Mouse (Mus musculus) heart, embryonic 11.5 days (tissue): ENCODE measurements around the gene Ccdc51. TPM values are rescaled to one million over a fixed set of nuclear protein-coding genes. Genes with fewer than 3 reads are reported as not detected.

ENCODE experiments used
- ATAC-seq: fragments of 200-750 bp; cut with Nextera tagmentation; replicated peaks from 2 replicates; pipeline ENCODE4 v1.8.0; 2017; ENCODE audit warnings: moderate library complexity; ENCODE audit not compliant: insufficient number of reproducible peaks, low FRiP score, low TSS enrichment
- H3K27ac ChIP-seq: fragments of 300-500 bp; sonication (generic); 2 replicates; pipeline ENCODE4 v1.5.1; 2014; ENCODE audit warnings: mild to moderate bottlenecking, low read depth, low read length
- H3K27me3 ChIP-seq: fragments of 300-500 bp; sonication (generic); 2 replicates; pipeline ENCODE4 v1.6.1; 2014; ENCODE audit warnings: mild to moderate bottlenecking, low read length, mixed read lengths; ENCODE audit not compliant: control insufficient read depth, insufficient read depth
- H3K36me3 ChIP-seq: fragments of 300-500 bp; sonication (generic); 2 replicates; pipeline ENCODE4 v1.6.1; 2014; ENCODE audit warnings: mild to moderate bottlenecking, low read length, moderate library complexity, mixed read lengths; ENCODE audit not compliant: control insufficient read depth, insufficient read depth
- H3K4me1 ChIP-seq: fragments of 300-500 bp; sonication (generic); 2 replicates; pipeline ENCODE4 v1.6.1; 2014; ENCODE audit warnings: low read length; ENCODE audit not compliant: control insufficient read depth, insufficient read depth
- H3K4me2 ChIP-seq: fragments of 300-500 bp; sonication (generic); 2 replicates; pipeline ENCODE4 v1.6.1; 2014; ENCODE audit warnings: mild to moderate bottlenecking, moderate library complexity
- H3K4me3 ChIP-seq: fragments of 300-500 bp; sonication (generic); 2 replicates; pipeline ENCODE4 v1.5.1; 2014; ENCODE audit warnings: low read depth, low read length
- H3K9ac ChIP-seq: fragments of 300-500 bp; sonication (generic); 2 replicates; pipeline ENCODE4 v1.6.1; 2014; ENCODE audit warnings: mild to moderate bottlenecking, low read depth, low read length, moderate library complexity
- H3K9me3 ChIP-seq: fragments of 300-500 bp; sonication (generic); replicated peaks from 2 replicates; pipeline ENCODE4 v1.6.1; 2016; ENCODE audit warnings: low read length; ENCODE audit not compliant: control insufficient read depth
- WGBS: fragments of 180-500 bp; shearing (Covaris S2); extraction: QIAGEN DNeasy Blood & Tissue Kit; methylation state at CpG from one replicate; pipeline ENCODE4 v1.1.7; 2014; ENCODE audit not compliant: insufficient replicate concordance; 5-methylcytosine and 5-hydroxymethylcytosine counted together
- polyA plus RNA-seq: library from polyadenylated mRNA; unstranded; fragments of >200 nt; fragmentation: Nextera tagmentation; extraction: Ambion mirVana; gene quantifications from 2 replicates; pipeline ENCODE4 v1.2.1, GENCODE M21; 2014

Gene Ccdc51
- polyA plus RNA-seq, 1 experiment from 2014 or later = 15.8 TPM

DNA sequence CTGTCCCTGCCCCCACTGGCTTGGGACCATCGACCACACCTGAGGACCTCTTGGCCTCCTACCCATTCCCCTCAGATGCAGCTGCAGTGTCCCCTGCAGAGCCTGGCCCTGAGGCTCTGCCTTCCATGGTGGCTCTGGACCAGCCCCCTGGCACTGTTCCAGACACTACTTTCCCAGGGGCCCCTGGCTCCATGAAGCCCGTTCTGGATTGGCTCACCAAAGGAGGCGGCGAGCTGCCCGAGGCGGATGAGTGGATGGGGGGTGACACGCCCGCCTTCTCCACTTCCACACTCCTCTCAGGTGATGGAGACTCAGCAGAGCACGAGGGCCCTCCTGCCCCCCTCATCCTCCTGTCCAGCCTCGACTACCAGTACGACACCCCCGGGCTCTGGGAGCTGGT lies 22.7 kb downstream of the Ccdc51 start:
- H3K36me3 ChIP-seq = peaks cover 32% of the 10 kb centered on the region
- peaks cover 10% of the 10 kb centered on the region for H3K4me1 ChIP-seq
- no peak for ATAC-seq
- no peak overlapping the region for H3K9ac ChIP-seq
- no peak overlapping the region for H3K4me2 ChIP-seq
- no peak overlapping the region for H3K4me3 ChIP-seq
- H3K27ac ChIP-seq = no peak overlapping the region
- WGBS = 76% methylated on average over 12 of the region's 12 CpGs
- H3K27me3 ChIP-seq = no peaks in the 10 kb centered on the region
- no peaks in the 10 kb centered on the region for H3K9me3 ChIP-seq

DNA sequence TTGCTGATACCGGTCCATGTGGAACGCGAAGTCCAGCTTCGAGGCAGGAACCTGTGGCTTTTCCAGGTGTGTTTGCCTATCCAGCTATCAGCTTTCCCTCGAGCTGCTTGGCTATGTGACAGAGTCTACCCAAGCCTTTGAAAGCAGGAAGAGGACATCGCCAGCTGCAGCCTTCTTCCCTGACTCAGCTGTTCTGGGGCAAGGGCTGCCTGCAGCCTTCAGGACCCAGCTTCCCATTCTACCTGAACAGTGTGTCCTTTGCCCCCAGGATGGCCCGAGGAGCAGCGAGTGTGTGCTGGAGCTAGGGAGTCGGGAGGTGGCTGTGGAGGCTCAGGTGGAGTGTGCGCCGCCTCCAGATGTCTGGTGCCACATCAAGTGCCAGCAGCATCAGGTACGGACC lies 23.4 kb downstream of the Ccdc51 start:
- 89% methylated on average over 12 of the region's 12 CpGs for WGBS
- H3K27ac ChIP-seq = no peak overlapping the region
- ATAC-seq = no peak
- H3K9me3 ChIP-seq = no peaks in the 10 kb centered on the region
- peaks cover 10% of the 10 kb centered on the region for H3K4me1 ChIP-seq
- no peaks in the 10 kb centered on the region for H3K27me3 ChIP-seq
- no peak overlapping the region for H3K4me2 ChIP-seq
- H3K36me3 ChIP-seq = peaks cover 34% of the 10 kb centered on the region
- no peak overlapping the region for H3K9ac ChIP-seq
- no peak overlapping the region for H3K4me3 ChIP-seq

DNA sequence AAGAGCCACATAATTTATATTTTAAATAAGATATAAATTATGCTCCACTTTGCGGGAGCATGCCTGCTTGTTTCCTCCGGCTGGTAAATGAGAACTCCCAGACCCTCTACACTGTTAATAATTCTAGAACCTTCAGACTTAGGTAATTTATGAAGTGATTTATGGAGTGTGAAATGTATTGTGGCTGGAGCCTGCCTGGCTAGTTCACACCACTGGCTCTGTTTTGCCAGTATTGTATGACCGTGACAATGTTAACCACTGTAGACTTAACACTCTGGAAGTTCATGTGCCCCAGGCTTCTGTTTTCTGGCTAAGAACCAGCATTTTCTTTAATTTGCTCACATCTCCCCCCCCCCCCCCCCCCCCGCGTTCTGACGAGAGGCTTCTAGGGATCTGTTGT lies 25.0 kb downstream of the Ccdc51 start:
- Histone ChIP-seq H3K9me3 (no peaks in the 10 kb centered on the region), H3K9ac (no peak overlapping the region), H3K36me3 (peaks cover 39% of the 10 kb centered on the region), H3K4me1 (peaks cover 10% of the 10 kb centered on the region), H3K4me2 (no peak overlapping the region), H3K4me3 (no peak overlapping the region), H3K27ac (no peak overlapping the region), H3K27me3 (no peaks in the 10 kb centered on the region)
- WGBS = 74% methylated on average over 5 of the region's 6 CpGs
- no peak for ATAC-seq

DNA sequence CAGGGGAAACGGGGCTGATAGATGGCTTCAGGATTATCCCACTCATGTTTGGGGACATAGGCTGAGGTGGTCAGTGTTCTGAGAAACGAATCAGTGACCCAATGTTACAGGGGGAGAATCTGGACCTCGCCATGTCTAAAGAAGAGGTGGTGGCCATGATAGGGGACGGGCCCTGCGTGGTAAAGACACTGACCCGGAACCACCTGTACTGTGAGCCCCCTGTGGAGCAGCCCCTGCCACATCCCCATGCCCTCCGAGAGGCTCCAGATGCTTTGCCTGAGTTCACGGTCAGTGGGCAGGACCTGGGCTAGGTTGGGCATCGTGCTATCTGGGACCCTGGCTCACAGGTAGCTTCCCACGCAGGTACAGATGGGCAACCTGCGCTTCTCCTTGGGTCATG lies 27.9 kb downstream of the Ccdc51 start:
- no peak for ATAC-seq
- Histone ChIP-seq H3K36me3 (peaks cover 54% of the 10 kb centered on the region), H3K9me3 (no peaks in the 10 kb centered on the region), H3K27me3 (no peaks in the 10 kb centered on the region), H3K4me3 (no peak overlapping the region), H3K9ac (no peak overlapping the region), H3K4me2 (no peak overlapping the region), H3K4me1 (no peaks in the 10 kb centered on the region; the same call in 1 of the 2 replicates), H3K27ac (no peak overlapping the region)
- 90% methylated on average over 11 of the region's 11 CpGs for WGBS

DNA sequence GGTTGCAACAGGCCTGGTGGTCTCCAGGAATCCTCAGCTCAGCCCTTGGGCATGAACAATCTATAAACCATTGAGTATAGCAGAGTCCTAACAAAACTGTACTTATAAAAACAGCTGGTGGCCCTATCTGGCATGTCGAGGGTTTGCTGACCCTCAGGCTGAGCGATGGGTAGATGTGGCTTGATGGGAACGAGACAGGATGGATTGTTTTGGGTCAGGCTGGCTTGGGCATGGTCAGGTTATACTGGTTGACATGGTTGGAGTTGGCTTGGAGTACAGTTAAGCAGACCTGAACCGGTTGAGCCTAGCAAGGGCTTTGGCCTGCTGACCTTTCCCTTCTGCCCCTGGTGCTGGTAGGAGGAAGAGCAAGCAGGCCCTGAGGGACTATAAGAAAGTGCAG lies 28.8 kb downstream of the Ccdc51 start:
- no peak for ATAC-seq
- H3K27ac ChIP-seq = no peak overlapping the region
- no peaks in the 10 kb centered on the region for H3K4me1 ChIP-seq
- H3K9ac ChIP-seq = no peak overlapping the region
- 75% methylated on average over 4 of the region's 4 CpGs for WGBS
- H3K4me3 ChIP-seq = no peak overlapping the region
- H3K9me3 ChIP-seq = no peaks in the 10 kb centered on the region
- H3K4me2 ChIP-seq = no peak overlapping the region
- H3K27me3 ChIP-seq = no peaks in the 10 kb centered on the region
- H3K36me3 ChIP-seq = peaks cover 56% of the 10 kb centered on the region

DNA sequence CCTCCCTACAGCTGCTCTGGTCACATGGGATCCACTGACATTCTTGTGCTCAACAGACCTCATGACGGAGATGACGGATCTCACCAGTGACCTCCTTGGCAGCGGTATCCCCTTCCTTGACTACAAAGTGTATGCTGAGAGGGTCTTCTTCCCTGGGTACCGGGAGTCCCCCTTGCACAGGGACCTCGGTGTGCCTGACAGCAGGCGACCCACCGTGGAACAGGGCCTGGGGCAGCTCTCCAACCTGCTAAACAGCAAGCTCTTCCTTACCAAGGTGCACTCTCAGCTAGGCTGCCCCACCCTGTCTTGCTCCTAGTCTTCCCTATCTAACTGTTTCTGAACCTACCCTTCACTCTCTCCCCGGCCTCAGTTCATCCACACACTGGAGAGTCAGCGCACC lies 29.3 kb downstream of the Ccdc51 start:
- WGBS = 81% methylated on average over 9 of the region's 9 CpGs
- Histone ChIP-seq H3K9ac (no peak overlapping the region), H3K4me3 (no peak overlapping the region), H3K9me3 (no peaks in the 10 kb centered on the region), H3K27me3 (no peaks in the 10 kb centered on the region), H3K4me2 (no peak overlapping the region), H3K27ac (no peak overlapping the region), H3K4me1 (no peaks in the 10 kb centered on the region), H3K36me3 (peaks cover 55% of the 10 kb centered on the region)
- no peak for ATAC-seq

DNA sequence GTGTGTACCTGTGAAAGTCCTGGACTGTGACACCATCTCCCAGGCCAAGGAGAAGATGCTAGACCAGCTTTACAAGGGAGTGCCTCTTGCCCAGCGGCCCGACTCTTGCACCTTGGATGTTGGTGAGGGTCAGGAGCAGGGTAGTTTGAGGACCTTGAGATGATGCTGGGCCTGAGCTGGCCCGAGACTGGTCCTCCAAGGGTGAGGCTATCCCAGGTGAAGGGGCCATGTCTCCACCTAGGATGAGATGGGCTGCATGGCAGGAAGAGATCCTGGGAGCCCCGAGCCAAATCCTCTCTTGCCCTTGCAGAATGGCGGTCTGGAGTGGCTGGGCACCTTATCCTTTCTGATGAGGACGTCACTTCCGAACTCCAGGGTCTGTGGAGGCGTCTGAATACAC lies 31.0 kb downstream of the Ccdc51 start:
- no peak overlapping the region for H3K27ac ChIP-seq
- H3K4me3 ChIP-seq = no peak overlapping the region
- H3K4me1 ChIP-seq = no peaks in the 10 kb centered on the region
- H3K27me3 ChIP-seq = no peaks in the 10 kb centered on the region
- H3K9me3 ChIP-seq = no peaks in the 10 kb centered on the region
- H3K9ac ChIP-seq = no peak overlapping the region
- WGBS = 87% methylated on average over 8 of the region's 8 CpGs
- no peak overlapping the region for H3K4me2 ChIP-seq
- peaks cover 68% of the 10 kb centered on the region for H3K36me3 ChIP-seq
- ATAC-seq = no peak

DNA sequence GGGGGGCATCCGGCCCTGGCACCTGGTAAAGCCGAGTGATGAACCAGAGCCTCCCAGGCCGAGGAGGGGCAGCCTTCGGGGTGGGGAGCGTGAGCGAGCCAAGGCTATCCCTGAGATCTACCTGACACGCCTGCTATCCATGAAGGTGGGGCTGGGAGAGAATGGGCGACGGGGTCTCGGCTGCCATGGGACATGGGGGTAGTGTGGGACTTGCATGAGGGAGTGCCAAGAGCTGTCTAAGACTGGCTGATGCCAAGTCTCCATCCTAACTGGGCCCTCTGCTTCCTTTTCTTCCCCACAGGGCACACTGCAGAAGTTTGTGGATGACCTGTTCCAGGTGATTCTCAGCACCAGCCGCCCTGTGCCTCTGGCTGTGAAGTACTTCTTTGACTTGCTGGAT lies 32.0 kb downstream of the Ccdc51 start:
- Histone ChIP-seq H3K4me3 (no peak overlapping the region), H3K9ac (no peak overlapping the region), H3K27me3 (no peaks in the 10 kb centered on the region), H3K4me2 (no peak overlapping the region), H3K9me3 (no peaks in the 10 kb centered on the region), H3K27ac (no peak overlapping the region), H3K36me3 (peaks cover 59% of the 10 kb centered on the region), H3K4me1 (no peaks in the 10 kb centered on the region)
- no peak for ATAC-seq
- WGBS = 89% methylated on average over 11 of the region's 11 CpGs

DNA sequence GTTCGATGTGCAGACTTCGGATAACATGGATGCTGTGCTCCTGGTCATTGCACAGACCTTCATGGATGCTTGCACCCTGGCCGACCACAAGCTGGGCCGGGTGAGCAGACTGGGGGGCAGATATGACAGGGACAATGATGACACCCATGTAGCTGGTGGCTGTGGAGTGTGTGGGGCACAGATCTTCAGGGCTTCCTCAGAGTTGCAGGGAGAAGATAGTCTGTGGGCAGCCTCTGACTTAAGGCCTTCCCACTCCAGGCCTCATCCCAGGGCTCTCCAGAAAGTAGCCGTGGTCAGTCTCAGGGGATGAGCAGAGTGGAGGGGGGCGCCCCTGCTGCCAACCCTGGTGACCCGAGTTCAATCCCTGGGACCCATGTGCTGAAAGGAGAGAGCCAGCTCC lies 32.6 kb downstream of the Ccdc51 start:
- H3K9me3 ChIP-seq = no peaks in the 10 kb centered on the region
- no peak for ATAC-seq
- 83% methylated on average over 7 of the region's 7 CpGs for WGBS
- no peak overlapping the region for H3K4me2 ChIP-seq
- peaks cover 56% of the 10 kb centered on the region for H3K36me3 ChIP-seq
- H3K27ac ChIP-seq = no peak overlapping the region
- H3K9ac ChIP-seq = no peak overlapping the region
- H3K27me3 ChIP-seq = no peaks in the 10 kb centered on the region
- no peaks in the 10 kb centered on the region for H3K4me1 ChIP-seq
- no peak overlapping the region for H3K4me3 ChIP-seq
